Mouse (Mus musculus) neural tube, postnatal 0 days (tissue): ENCODE results near the gene Pcdh20. TPM values are rescaled to one million over a fixed set of nuclear protein-coding genes. Genes with fewer than 3 reads are reported as not detected.

Source experiments
- polyA plus RNA-seq: library from polyadenylated mRNA; unstranded; fragments of >200 nt; fragmentation: Nextera tagmentation; extraction: Ambion mirVana; gene quantifications from 2 replicates; pipeline ENCODE4 v1.2.1, GENCODE M21; 2015

The Pcdh20 gene
- polyA plus RNA-seq = 5.8 and 6.6 TPM in 2 replicates

DNA sequence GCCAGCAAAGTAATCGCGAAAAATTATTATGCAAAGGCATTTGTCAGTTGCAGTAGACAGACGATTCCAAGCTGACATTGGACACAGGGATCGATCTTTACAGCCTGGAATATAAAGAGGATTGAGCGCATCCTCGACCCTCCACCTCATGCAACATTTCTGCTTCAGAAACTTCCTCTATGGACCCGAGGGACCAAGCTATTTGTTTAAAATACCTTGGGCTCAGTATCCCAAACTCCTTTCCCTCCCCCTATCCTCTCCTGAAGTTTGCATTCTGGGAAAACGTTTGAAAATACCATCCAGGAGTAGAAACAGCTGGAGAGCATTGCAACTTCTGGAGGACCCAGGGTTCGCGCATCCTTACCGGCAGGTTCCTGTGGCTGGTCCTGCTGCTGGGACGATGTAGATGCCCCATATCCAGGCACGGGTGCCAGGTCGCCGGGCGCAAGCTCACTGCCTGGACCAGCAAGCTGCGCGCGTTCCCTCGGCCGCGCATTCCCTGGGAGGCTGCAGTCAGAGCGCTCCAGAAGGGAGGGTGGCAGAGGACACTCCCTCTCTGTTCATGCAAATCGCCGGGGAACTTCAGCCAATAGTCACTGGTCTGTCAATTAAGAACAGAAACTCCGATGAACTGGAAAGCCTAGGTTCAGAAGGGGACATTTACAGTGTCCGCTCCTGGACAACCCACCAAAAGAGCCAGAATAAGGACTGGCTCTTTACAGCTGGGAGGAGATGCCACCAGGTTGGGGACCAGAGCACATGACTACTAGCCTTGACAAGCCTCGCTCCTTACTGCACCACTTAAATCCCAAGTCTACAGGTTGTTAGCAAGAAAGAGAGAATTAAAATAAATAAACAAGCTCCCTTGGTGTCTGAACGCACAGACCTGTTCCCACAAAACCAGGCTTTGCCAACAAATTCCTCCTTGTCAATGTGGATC lies at the start of gene Pcdh20:
Gene Pcdh20 (minus strand): TSS at position 902 of the 940 bp plus-strand sequence.

